Mouse (Mus musculus) layer of hippocampus, adult 8-10 months (tissue): ENCODE data around the gene Usp47. TPM values are rescaled to one million over a fixed set of nuclear protein-coding genes. Genes with fewer than 3 reads are reported as not detected.

Source experiments
- DNase-seq, 2 experiments: peaks; one replicate each; pipeline ENCODE4 v3.0.0; 2022; ENCODE audit warnings: low spot score in 2 of 2
- total RNA-seq, 4 experiments: library from RNA; stranded (reverse); gene quantifications; 2 replicates each; pipeline ENCODE4 v1.2.4; 2022

The Usp47 gene
- total RNA-seq, 4 experiments from 2014 or later = 63.3 to 69.2 (median 66.6) TPM

DNA sequence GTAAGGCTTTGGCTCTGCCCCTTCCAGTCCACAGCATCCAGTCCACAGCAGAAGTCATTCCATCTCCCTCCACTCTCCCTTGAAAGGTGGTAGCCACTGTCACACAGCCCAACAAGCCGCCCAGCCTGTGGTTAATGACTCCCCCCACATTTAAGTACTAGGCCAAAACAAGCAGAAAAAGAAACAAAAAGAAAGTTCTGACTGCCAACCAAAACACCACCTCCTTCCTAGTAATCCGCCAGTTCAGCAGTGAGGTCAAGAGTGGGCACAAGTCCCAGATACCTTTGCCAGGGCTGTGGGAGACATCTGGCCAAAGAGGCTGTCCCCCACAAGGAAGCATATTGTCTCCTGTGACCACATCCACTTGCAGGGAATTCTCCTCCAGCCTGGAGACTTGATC is 124.7 kb downstream of the Usp47 start:
- DNase-seq = no peak

DNA sequence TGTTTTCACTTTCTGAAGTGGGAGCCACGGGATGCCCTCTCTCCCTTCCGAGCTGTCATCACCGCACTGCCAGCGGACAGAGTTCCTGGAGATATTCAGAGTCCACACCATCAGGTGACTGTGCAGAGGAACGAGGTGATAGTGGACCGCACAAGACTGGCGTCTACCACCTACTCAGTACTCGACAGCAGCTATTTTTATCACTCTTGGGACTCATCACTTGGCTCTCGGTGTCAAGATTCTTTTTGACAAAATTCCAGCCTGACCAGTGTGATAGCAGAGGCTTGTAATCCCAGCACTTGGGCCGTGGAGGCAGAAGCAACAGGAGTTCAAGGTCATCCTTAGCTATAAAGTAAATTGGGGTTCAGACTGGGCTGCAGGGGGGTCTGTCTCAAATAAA is 125.8 kb downstream of the Usp47 start:
- no peak for DNase-seq

DNA sequence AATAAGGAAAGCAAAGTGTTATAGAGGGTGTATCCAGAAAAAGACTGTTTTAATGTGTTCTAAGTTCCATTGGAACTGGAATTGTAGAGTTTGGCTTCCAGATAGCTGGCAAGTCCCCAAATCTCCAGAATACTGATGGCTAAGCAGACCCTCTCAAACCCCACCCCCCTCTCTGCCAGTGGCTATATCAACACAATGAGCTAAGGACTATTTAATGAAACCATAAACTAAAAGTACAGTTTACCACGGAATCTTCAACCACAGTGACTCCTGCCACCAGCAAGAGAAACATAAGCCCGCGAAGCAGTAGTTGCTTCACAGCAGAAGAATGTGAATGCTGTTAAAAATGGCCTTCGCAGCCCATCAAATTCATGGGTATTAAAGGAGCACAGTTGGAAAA is 131.1 kb downstream of the Usp47 start:
- DNase-seq = no peak

DNA sequence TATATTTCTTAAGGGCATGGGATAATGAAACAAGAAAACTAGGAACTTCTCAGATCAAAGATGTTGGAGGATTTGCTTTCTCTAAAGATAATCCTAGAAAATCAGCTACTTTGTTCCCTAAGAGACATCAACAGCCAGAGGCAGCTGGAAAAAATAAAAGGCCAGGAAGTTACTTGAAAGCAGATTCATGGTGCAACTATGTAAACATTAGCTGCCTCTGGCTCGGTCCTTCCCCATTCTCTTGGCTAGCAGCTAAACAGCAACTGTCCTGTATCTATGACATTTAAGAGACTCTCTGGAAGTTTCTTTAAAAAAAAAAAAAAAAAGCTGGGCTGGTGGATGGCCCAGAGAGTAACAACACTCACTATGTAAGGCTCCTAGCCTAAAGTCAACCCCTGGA is 131.9 kb downstream of the Usp47 start:
- DNase-seq = no peak

DNA sequence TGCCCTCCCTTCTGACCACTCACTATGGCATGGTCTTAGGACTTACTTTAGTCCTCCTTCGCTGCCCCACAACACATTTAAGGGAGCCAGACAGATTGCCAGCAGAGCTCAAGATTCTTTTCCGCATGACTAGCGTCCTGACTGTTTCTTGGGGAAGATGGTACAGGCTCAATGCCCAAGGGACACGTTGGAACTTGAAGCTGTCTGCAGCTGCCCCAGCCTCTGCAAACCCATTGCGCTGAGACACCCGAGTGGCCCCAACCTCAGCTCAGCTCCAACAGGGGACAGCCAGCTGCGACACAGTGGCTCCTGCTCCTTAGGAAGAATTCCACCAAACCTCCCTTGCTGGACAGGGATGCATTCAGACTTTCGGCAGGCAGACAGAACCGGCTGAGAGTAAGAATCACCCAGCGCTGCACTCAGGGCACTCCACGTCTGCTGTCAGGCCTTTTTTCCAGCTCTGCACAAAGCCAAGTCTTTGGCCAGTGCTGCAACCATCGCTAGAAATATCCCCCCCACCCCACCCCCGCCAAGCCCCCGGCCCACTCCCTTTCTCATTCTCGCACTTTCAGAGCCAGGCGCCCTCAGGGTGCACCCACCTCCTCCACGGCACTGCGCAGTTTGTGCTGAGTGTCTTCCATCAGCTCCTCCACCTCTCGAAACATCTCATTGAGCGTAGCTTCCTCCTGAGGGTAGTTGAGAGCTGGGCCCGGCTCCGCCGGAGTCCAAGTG is 134.4 kb downstream of the Usp47 start:
- no peak for DNase-seq

DNA sequence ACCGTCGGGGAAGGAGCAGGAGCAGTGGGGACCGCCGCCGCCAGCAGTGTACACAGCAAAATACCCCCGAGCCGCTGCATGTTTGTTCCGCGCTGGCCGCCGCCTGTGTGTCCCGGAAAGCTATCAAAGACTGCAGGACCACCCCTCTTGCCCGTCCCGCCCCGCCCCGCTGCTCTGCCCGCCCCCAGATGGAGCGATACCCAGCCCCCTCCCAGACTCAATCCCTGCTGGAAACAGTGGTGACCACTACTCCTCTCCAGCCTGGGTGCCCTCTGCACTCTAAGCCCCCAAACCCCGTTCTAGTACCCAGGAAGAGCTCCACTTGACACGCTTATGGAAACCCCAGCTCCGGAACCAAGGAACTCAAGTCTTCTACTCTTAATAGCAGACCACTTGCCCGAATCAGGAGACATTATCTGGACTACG is 135.0 kb downstream of the Usp47 start:
- no peak for DNase-seq

DNA sequence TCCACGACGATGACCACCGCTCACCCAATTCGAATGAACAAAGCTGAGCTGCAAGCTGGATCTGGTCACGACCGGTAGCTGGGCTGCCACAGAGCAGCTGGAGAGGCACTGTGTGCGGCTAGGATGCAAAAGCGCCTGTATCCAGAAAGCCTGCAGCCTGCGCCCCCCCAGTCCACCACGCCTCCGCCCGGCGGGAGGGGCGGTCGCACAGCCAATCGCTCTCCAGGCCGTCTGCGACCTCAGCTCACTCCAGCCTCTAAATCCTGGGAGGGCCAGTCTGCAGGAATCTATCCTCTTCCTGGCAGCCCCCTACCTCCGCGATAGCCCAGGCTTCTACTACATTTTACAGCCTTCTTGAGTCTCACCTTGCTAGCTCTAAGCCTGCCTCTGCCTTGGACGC is 135.6 kb downstream of the Usp47 start, which contains the start of gene Dkk3:
Gene Dkk3, minus strand, starts transcription at position 116 of the 400 bp plus-strand sequence.
- peak in 1 of 2 experiments; percentile 39 for DNase-seq

DNA sequence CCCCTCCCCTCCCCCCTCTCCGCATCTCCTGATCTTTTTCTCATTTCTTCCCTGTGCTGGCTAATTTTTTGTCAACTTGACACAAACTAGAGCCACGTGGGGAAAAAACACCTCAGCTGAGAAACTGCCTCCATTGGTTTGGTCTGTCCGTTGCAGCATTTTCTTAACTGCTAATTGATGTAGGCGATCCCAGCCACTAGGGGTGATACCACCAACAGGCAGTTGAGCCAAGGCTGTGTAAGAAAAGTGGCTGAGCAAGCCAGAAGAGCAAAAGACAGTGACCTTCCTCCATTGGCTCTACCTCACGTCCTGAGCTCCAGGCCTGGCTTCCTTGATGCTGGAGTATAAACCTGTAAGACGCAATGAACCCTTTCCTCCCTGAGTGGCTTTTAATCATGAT is 136.5 kb downstream of the Usp47 start:
- DNase-seq = no peak

Other genes starting within 250 kb of the Usp47 start
- 10 to 100 TPM; 47.4 to 55.6 (median 53.4) TPM for gene Galnt18, start 243.5 kb upstream of the Usp47 start, total RNA-seq
- gene Dkk3, start 135.6 kb downstream of the Usp47 start, total RNA-seq = 100 to 1,000 TPM; 256 to 294 (median 274) TPM
- 100 to 1,000 TPM; 538 to 639 (median 590) TPM for gene Mical2, start 202.4 kb downstream of the Usp47 start, total RNA-seq